Mouse (Mus musculus) megakaryocyte, embryonic 14.5 days (primary cell): ENCODE data around the gene Enpp3.

Source experiments
- FLI1 ChIP-seq: IDR thresholded peaks from 2 replicates; pipeline ENCODE4 v1.6.1; 2012; ENCODE audit warnings: low read length, inconsistent platforms, mixed read lengths
- GATA1 ChIP-seq: IDR thresholded peaks from 3 replicates; pipeline ENCODE4 v1.6.1; 2012; ENCODE audit warnings: mixed read lengths, low read length, inconsistent platforms, borderline replicate concordance

DNA sequence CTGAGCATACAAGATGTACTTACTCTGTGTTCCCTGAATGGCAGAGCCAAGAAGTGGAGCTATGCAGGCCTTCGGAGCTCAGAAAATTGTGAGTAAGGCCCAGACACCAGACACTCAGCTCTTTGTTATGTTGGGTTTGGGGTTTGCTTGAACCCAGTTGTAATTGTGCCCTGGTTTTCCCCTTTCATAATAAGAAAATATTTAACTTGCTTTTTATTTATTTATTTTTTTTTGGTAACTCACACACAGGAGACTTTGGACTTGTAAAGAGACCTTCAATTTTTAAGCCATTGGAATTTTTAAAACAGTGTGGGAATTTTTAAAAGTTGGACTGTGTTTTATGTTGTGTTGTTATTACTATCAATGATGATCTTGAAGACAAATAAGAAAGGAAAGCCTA lies at the start of gene Enpp3:
- TF ChIP-seq GATA1 (no peak), FLI1 (no peak)
